Mouse (Mus musculus) brown adipose tissue, adult 24 weeks (tissue): ENCODE measurements around the gene Lin37. TPM values are rescaled to one million over a fixed set of nuclear protein-coding genes. Genes with fewer than 3 reads are reported as not detected.

Experiments used
- H3K27ac ChIP-seq: fragments of 200-500 bp; replicated peaks from 2 replicates; pipeline ENCODE4 v1.5.1; 2012; ENCODE audit warnings: low read depth, mild to moderate bottlenecking, low read length
- H3K4me1 ChIP-seq: fragments of 200-500 bp; 2 replicates; pipeline ENCODE4 v1.6.1; 2012; ENCODE audit warnings: low read length, mixed read lengths; ENCODE audit not compliant: control insufficient read depth, insufficient read depth, insufficient read length
- H3K4me3 ChIP-seq: fragments of 200-500 bp; 2 replicates; pipeline ENCODE4 v1.5.1; 2012; ENCODE audit warnings: low read depth, mild to moderate bottlenecking, low read length, moderate library complexity; ENCODE audit not compliant: insufficient read depth
- polyA plus RNA-seq: library from polyadenylated mRNA; stranded (reverse); fragments of >200 nt; gene quantifications from 2 replicates; pipeline ENCODE4 v1.2.4, GENCODE M21; 2012; ENCODE audit not compliant: missing spikeins, insufficient read depth, insufficient read length

The Lin37 gene
- polyA plus RNA-seq, 1 experiment, result 19.5 TPM

DNA sequence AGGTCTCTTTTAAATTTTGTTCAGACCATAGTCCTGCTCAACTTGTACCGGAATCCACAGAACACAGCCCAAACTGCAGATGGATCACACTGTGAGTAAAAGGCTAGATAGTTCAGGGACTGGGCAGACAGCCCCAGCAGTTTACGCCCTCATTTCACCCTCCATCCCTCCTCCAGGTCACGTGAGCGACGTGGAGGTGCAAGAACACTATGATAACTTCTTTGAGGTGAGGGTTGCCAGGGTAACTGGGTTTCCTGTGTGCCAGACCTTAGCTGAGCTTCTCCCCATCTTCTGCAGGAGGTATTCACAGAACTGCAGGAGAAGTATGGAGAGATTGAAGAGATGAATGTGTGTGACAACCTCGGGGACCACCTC lies 4.3 kb upstream of the Lin37 start:
- H3K4me1 ChIP-seq, result 0 out of 2 replicates have a peak, but pooled peaks cover 4% of the 10 kb centered on the region
- peak overlapping the region; percentile 84 for H3K4me3 ChIP-seq
- peak overlapping the region; percentile 87; the same call in 1 of the 2 replicates for H3K27ac ChIP-seq

DNA sequence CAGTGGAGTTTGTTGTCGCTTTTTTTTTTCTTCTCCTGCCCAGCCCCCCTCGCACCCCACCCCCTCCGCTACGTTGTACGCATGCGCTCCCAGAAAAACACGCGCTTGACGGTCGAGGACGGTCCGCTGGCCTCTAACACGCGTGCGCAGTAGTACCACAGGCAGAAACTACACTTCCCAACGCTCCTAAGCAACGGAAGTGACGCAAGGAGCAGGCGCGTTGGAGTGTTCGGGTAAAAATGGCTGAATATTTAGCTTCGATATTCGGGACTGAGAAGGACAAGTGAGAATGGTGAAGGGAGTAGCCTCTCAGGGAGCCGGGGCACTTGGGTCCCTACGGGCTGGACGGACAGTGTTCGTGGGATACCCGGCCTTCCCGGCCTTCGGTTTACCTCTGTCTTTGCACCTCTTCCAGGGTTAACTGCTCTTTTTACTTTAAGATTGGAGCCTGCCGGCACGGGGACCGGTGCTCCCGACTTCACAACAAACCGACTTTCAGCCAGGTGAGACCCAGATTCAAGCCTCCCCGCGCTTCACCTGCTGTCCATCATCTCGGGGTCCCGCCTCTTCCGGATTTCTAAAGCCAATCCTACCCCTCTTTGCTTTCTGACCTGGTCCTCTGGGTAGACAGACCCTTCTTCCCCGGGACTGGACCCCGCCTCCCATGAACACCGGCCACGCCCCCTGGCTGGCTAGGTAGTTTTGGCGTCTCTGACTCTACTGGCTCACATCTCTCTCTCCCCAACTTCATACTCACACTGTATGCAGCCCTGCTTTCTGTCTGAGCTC lies 3.7 kb upstream of the Lin37 start, which contains the start of the genes U2af1l4, Gm49396 and Psenen:
U2af1l4 (plus strand) TSS at position 185 of the 789 bp plus-strand sequence.
Gm49396 (plus strand) TSS at position 228 of the 789 bp plus-strand sequence.
Psenen (minus strand) TSS at position 511 of the 789 bp plus-strand sequence.
- Histone ChIP-seq H3K4me1 (0 out of 2 replicates have a peak, but pooled peaks cover 7% of the 10 kb centered on the region), H3K4me3 (peak within 1 kb of the TSS; percentile 84), H3K27ac (peak within 1 kb of the TSS; percentile 87)

DNA sequence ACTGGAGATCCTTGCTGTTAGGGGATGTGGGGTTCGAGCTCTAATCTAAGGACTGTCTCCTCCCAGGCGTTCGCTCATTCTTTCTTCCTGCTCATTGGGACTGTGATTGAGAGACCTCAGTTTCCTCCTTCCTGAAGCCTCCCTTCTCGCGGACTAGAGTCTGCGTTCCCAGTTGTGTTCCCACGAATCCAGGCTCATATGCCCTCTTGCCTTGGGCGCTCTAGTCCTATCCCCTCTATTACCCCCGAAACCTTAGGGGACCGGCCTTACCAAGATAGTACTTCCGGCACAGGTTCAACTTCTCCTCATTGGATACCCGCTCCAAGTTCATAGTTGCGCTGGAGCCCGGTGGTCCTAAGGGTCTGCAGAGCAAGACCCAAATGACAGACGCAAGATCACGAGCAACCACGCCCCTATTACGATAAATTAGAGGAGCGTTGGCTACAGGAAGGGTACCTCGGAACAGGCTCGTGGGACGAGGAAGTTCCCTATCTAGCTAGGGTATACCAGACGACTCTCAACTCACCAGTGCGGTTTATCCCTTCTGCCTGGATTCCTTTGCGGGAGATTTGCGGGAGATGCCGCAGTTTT lies 3.0 kb upstream of the Lin37 start:
- Histone ChIP-seq H3K4me3 (peak overlapping the region; percentile 63), H3K27ac (peak overlapping the region; percentile 60), H3K4me1 (0 out of 2 replicates have a peak, but pooled peaks cover 7% of the 10 kb centered on the region)

DNA sequence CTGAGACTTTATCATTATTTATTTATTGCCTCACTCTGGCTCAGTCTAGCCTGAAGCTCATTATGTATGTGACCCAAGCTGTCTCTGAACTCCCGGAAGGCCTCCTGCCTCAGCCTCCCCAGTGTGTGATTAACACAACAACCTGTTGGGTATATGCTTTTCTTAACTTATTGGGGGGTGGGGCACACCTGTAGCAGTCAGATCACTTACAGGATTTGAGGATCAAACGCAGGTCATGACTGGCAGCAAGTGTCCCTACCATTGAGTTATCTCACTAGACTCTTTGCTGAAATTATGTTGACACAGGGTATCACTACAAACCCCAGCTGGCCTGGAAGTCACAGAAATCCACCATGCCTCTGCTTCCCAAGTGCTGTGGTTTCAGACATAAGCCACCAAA lies 658 bp upstream of the Lin37 start:
- Histone ChIP-seq H3K27ac (no peak overlapping the region), H3K4me1 (0 out of 2 replicates have a peak, but pooled peaks cover 7% of the 10 kb centered on the region), H3K4me3 (no peak overlapping the region)

DNA sequence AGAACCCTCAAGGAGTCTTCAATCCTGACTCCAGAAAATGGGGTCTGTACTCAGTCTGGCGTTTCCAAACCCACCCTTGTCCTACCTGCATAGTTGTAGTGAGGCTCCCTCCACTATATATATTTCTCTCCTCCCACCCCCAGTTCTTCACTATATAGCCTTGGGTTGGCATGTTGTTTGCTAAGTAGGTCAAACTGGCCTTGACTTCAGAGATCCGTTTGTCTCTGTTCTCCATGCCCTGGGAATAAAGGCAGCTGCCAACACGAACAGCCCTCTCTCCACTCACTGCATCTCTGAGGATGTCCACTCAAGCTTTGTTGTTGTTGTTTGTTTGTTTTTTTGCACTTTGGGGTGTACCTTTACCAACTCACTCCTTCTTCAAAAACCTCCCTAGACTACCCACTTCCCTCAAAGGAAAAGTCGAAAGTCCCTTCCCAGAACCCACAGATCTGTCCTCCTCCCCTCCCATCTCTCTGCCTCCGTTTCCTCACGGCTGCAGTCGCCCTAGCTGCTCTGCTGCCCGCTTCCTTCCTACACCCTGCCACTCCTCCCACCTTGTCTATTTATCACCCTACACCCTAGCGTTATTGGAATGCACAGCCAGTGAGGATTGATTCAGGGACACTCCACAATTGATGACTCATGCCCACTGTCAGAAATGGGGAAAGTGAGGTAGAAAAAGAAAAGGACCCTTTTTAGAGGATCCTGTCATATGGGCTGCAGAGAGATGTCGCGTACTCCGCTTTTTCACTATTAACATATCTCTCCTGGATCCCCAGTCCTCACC lies 789 bp downstream of the Lin37 start:
- Histone ChIP-seq H3K27ac (peak overlapping the region; percentile 43), H3K4me3 (peak overlapping the region; percentile 66), H3K4me1 (peaks cover 5% of the 10 kb centered on the region; the same call in 1 of the 2 replicates)

DNA sequence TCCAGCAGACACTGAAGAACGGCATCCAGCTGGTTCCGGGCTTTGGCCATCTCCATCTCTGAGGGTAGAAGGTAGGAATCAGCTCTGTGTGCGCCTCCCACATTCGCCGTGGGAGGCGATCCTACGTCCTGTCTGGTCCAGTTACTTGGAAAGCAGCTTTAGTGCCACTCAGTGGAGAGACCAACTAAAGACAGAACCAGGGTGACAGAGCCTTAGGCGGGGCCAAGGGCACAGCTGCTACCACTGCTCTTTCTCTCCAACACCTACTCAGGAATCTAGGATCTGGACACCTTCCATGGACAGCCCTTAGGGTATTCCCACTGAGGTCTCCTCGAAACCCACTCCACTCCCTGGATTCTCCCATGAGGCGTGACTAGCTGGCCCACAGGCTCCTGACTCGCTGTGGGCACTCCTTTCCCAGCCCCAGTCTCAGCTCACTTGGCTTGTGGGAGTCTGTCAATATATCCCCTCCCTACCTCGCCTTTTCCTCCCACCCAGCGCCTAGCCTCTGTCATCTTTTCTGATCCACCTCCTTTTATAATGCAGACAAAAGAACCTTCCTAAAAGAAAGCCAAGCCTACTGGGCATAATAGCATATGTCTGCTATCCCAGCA lies 1.6 kb downstream of the Lin37 start:
- peak overlapping the region; percentile 66 for H3K4me3 ChIP-seq
- H3K27ac ChIP-seq, result peak overlapping the region; percentile 43
- peaks cover 7% of the 10 kb centered on the region for H3K4me1 ChIP-seq

DNA sequence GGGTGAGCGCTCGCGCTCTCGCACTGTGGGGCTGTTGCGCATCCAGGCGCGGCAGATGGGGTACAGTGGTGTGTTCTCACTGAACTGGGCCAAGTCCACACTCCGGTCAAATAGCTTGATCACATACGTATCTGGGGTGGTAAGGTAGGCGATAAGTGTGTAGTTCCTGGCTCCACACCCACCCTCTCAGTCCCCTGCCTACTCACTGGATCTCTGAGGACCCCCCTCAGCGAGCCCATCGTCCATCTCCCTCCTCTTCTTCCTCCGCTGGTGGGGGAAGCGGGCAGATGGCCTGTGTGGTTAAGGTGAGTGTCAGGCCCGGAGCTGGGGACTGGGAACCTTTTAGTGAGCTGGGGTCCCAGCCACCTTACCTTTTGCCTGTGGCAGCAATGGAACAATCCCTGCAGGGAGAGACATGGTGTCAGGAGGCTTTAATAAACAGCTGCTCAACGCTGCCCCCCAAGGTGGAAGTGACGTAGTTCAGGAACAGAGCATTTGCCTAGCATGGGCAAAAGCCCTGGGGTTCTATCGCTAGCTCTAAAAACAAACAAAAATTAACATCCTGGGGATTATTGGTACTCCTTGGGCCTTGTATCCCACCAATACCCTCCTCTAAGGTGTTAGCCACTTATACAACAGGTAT lies 2.6 kb downstream of the Lin37 start:
- H3K27ac ChIP-seq, result no peak overlapping the region
- H3K4me3 ChIP-seq, result no peak overlapping the region
- H3K4me1 ChIP-seq, result peaks cover 7% of the 10 kb centered on the region

DNA sequence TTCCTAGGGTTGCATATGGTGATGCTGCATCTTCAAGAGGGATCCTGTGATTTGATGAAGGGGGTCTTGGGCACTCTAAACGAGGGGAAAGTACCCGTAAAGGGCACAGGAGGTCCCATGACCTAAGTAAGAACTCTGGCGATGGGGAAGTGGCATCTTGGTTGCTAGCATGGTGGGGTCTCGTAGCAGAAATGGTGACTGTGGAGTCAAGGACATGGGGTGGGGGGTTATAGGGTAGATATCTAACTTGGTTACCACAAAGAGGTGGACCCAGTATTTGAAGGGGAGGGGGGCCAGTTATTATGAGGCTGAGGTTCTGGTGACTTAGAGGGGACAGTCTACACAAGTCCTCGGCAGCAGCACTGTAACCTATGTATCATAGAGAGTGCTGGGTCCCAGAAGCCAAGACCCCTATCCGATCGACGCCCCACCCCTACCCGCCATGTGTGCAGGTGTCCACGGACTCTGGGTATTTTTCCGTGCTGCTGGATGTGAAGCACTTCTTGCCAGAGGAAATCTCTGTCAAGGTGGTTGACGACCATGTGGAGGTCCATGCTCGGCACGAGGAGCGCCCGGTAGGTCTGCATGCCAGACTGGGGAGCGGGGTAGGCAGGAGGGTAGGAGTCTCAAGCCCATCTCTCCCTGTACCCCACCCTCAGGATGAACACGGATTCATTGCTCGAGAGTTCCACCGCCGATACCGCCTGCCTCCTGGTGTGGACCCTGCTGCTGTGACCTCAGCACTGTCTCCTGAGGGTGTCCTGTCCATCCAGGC lies 5.6 kb downstream of the Lin37 start:
- Histone ChIP-seq H3K4me3 (peak overlapping the region; percentile 63), H3K4me1 (peaks cover 7% of the 10 kb centered on the region), H3K27ac (peak overlapping the region; percentile 26; the same call in 1 of the 2 replicates)

DNA sequence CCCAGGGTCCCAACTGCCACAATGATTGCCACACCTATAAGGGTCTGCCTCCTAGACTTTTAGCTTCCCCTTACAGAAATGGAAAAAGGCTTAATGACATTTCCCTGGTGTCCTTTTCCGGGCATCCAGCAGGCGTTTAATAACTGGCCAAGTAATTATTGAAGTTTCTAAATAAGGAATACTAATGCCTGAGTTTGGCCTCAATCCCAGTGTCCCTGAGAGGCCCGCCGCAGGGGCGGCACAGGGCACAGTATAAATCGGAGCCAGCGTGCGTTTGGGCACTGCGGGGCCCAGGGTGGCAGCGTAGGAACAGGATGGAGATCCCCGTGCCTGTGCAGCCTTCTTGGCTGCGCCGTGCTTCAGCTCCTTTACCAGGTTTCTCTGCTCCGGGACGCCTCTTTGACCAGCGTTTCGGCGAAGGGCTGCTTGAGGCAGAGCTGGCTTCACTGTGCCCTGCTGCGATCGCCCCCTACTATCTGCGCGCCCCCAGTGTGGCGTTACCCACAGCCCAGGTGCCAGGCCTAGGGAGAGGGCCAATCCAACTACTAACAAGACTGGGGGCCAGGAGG lies 6.5 kb downstream of the Lin37 start:
- Histone ChIP-seq H3K27ac (peak overlapping the region; percentile 87), H3K4me3 (peak overlapping the region; percentile 63)

DNA sequence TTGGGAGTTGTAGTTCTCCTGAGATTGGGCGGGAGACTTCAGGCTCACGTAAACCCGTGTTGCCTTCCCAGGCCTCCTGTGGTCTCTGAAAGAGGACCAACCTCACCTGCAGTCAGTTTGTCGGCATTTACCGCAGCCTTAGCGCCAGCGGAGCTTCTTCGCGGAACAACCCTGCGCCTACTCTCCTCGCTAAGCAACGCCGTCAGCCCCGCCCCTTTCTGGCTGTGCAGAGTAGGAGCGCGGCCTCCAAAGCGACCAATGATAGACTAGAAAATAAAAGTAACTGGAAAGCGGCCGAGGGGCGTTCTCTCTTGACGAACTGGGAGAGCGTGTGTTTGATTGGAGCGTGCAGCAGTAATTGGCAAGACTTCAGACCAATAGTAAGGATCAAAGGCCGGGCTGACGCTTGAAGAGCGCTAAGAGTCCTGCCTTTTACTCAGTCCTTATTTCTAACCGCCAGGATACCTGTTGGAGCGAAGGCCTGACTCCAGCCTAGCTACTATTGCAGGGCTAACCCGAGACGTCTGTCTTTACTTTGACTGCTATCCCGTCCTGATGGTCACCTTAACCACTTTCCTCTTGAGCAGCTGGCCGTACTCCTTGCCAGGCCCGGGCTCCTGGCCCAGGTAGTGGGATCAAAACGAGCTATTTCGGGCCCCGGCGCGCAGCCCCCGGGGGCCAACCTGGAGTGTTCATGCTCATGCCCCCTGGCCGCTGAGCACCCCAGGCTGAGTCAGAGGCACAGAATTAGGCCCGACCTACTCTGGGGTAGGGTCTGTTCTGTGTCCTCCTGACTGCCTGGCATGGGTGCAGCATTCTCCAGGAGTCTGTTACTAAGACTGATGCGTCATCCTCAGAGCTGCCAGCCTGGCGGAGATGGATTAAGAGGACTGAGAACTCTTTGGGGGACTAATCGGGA lies 7.3 kb downstream of the Lin37 start, which contains the start of the genes Hspb6 and Proser3:
Hspb6 (plus strand) TSS at position 77 of the 919 bp plus-strand sequence.
Proser3 (minus strand) TSS at position 198 of the 919 bp plus-strand sequence.
- Histone ChIP-seq H3K4me3 (peak within 1 kb of the TSS; percentile 72), H3K4me1 (peaks cover 3% of the 10 kb centered on the region)

More for the DNA sequence above, 6.5 kb downstream of the Lin37 start:
- peaks cover 3% of the 10 kb centered on the region for H3K4me1 ChIP-seq

DNA sequence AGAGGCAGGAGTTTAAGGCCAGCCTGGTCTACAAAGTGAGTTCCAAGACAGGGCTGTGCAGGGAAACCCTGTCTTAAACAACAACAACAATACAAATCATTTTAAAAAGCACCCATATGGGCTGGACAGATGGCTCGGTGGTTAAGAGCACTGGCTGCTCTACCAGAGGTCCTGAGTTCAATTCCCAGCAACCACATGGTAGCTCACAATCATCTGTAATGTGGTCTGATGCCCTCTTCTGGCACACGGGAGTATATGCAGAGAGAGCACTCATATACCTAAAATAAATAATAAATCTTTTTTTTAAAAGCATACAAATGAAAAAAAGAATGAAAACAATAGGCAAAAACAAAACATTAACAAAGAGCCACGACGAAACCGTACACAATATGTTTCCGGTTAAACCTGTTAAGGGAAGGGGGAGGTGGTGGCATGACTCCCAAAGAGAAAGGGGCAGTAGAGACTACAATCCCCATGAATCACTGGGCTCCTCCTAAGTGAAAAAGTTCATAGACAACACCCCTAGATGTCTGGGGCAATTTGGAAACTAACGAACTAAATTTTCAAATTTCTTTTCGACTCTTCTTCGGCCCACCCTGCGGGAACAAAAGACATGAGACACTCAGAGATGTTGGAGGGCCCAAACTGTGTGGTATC lies 8.1 kb downstream of the Lin37 start:
- H3K4me1 ChIP-seq, result peaks cover 3% of the 10 kb centered on the region

More for the DNA sequence above, 7.3 kb downstream of the Lin37 start, which contains the start of the genes Hspb6 and Proser3:
- H3K27ac ChIP-seq, result peak within 1 kb of the TSS; percentile 87

DNA sequence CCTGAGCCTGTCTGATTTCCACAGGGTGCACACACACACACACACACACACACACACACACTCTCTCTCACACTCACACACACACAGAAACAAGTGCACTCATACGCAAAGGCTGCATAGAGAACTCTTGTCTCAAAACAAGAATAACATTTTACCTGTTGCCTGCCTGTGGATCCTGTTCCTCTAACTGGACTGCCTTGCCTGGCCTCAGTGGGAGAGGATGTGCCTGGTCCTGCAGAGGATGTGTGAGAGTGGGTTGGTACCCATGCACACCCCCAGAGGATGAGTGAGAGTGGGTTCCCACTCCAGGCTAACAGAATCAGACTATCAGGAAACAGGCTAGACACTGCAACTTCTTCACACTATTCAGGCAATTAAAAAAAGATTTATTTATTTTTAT lies 9.0 kb downstream of the Lin37 start:
- Histone ChIP-seq H3K4me1 (peaks cover 3% of the 10 kb centered on the region), H3K4me3 (no peak overlapping the region), H3K27ac (no peak overlapping the region)

More for the DNA sequence above, 8.1 kb downstream of the Lin37 start:
- Histone ChIP-seq H3K4me3 (peak overlapping the region; percentile 72), H3K27ac (peak overlapping the region; percentile 86)
